Mouse (Mus musculus): ENCODE results near the gene Abcc3.

Abcc3 gene

DNA sequence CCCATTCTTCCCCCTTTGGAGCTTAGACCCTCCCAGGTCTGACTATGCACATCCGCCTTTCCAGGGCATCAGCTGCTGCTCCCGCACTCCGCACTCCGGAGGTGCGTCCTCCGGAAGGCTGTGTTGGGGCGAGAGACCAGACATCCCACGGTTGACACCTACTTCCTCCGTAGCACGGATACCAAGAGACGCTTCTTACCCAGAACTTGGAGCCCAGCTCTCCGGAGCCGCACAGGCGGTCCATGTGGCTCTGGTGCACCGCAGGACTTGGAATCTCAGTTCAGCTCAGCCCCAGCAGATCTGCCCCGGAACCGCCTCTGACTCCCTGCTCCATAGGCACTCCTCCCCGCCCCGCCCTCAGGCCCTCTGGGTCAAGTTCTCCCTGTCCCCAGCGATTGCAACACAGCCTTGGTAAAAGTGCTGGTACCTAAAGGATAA is at the start of gene Abcc3:
Gene Abcc3, minus strand, starts transcription at position 326 of the 438 bp plus-strand sequence.
- DNase-seq, result no peak

GRCm38 (mm10) chr11:94441752-94442151 is 49.0 kb upstream of the Abcc3 start:
- no peak for DNase-seq

DNA sequence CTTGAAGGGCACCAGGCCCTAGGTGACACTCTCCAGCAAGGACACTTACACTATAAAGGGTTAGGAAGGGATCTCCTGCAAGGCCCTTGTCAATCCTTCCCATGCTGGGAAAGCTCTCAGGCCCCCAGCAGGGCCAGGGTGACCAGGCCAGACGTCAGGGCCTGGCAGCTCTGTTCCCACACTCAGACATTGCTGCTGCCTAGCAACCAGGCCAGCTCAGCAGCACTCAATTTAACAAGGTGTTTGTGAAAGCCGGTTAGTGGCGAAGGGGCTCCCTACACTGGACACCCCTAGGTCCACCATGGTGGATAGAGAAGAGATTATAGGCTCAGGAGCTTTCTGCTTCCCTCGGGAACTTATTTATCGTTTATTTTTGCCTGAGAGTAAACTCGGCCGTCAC is 48.3 kb upstream of the Abcc3 start:
- no peak for DNase-seq

- DNase-seq, result no peak
Measured at GRCm38 (mm10) chr11:94440421-94440820, 47.6 kb upstream of the Abcc3 start.

GRCm38 (mm10) chr11:94429011-94429651 is 36.3 kb upstream of the Abcc3 start:
- DNase-seq, result no peak

DNA sequence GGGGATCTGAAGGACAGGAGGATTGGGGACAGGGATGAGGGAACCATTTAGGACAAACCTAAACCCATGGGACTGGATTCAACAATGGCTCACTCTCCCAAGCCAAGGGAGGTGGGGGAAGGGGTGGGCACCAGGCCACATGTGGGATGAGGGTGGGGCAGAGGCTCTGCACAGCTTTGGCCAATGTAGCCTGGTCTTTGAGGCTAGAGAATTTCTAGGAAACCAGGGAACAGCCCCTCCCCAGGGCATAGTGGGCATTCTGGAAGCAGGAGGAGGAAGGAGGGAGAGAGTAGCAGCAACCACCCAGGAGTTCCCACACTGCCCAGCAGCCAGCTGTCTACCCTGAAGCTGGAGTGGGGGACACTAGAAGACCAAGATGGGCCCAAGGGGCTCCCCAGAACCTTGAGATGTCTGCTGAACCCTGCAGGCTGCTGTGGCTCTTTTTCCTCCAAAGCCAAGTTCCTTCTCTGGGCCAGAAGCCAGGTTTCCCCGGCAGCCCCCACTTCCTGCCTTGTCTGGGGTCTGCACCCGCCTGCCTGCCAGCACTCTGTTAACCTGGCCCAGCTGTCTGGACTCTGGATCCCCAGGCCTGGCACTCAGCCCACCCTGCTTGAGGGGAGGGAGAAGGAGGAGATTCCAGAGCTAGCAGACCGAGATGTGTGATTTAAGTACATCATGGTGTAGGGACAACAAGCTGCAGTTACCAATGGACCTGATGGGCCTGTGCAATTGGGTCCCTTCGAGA is 35.5 kb upstream of the Abcc3 start:
- DNase-seq, result peak; percentile 82

DNA sequence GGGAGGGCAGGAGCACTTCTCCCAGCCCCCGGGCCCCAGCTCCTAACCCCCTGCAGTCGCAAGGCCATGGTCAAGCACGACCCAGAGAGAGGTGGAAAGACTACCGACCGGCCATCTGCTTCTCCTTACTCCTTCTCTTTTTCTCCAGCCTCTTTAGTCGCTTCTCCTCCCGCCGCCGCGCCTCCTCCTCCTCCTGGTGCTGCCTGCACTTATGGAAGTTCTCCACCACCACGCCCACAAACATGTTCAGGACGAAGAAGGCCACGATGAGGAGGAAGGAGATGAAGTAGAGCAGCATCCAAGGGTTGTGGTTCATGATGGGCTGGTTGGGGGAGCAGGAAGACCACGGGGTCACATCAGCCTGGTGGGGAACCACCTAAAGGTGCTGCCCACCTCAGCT is 32.9 kb upstream of the Abcc3 start:
- DNase-seq, result no peak

DNA sequence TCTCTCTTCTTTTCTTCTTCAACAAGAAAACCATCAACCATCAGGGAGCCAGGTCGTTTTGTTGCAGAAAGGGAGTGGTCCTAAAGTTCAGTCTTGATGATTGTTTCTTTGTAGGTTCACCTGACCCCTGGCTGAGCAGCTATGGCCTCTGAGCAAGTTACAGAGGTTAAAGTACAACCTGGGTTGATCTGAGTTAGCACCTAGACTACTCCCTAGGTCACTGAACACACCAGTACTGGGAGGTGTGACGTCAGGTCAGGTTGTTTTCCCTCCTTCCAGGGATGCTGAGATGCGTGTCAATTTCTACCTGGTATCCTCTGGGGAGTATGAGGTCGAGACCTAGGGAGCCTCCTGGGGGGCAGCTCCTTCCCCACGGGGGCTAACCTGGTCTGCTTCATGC is 32.4 kb upstream of the Abcc3 start:
- no peak for DNase-seq

GRCm38 (mm10) chr11:94424380-94424779 is 31.6 kb upstream of the Abcc3 start:
- DNase-seq, result no peak

DNA sequence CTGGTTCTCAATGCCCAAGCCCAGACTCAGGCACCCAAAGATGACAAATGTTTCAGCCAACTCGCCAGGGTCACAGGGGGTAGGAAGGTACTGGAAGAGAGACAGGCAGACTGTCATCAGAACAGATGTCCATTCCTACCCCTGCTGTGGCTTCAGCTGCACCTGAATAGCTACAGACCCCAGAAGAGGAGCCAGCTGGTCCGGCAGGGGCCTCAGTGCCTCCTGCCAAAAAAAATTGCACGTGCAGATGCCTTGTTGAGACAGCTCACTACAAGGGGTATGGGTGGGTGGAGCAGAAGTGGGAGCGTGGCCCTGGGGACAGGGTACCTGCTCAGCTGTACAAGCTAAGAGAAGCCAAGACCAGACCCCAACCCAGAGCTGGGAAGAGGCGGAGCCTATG is 31.1 kb upstream of the Abcc3 start:
- DNase-seq, result no peak

GRCm38 (mm10) chr11:94420991-94421390 is 28.2 kb upstream of the Abcc3 start:
- no peak for DNase-seq

- DNase-seq, result no peak
Measured at GRCm38 (mm10) chr11:94420325-94420724, 27.5 kb upstream of the Abcc3 start.

GRCm38 (mm10) chr11:94419004-94419727 is 26.4 kb upstream of the Abcc3 start:
- DNase-seq, result no peak

DNA sequence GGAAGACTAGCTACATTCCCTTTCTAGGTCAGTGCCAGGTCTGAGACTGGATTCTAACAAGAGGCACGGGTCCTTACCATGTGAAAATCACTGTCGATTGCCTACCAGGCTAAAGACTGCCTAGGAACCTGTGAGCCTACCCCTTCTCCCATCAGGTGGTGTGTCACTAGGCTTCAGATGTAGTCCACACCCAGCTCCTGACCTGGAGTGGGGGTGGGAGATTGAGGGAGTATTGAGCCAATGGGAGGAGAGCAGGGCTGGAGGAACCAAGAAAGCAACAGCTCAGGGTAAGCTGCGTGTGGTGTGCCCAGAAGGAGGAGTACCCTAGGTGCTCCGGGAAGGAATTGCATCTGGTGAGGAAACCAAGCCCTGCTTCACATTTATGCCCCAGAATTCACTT is 21.2 kb upstream of the Abcc3 start:
- DNase-seq, result no peak

DNA sequence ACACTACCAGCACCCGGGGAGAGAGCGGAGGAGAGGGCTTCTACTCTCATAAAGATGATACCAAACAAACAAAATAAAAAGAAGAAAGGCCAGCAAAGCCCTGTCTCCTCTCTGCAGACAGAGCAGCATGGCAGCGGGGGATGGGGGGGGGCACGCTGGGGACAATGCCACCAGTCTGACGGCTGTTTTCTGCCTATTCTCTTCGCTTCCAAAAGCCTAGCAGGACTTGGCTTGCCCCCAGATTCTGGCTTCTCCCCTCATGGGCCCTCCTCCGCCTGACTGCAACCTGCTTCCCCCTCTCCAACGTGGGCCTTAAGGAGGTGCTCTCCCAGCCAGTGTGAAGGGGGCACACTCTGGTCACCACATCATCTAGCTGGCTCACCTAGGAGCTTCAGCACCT is 20.7 kb upstream of the Abcc3 start:
- peak; percentile 77 for DNase-seq

DNA sequence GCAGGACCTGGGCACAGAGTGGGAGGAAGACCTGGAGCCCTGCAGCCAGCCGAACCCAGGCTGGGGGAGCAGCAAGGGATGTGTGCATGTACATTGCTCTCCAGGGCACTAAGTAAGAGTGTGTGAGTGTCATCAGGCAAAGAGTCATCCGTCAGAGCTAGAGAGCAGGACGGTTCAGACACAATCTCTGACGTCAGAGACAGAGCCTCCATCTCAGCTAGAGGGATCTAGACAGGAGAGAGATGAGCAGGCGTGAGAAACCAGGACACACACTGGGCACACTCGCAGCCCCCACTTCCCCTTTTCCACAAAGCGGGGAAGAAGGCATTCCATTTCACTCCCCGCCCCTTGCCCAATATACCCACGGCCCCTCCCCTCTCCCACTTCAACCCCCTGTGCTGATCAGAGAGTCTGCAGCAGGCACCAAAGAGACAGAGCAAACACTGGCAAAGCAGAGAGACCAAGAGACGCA is 20.2 kb upstream of the Abcc3 start:
- DNase-seq, result no peak

- no peak for DNase-seq
Measured at GRCm38 (mm10) chr11:94412562-94412961, 19.8 kb upstream of the Abcc3 start.

DNA sequence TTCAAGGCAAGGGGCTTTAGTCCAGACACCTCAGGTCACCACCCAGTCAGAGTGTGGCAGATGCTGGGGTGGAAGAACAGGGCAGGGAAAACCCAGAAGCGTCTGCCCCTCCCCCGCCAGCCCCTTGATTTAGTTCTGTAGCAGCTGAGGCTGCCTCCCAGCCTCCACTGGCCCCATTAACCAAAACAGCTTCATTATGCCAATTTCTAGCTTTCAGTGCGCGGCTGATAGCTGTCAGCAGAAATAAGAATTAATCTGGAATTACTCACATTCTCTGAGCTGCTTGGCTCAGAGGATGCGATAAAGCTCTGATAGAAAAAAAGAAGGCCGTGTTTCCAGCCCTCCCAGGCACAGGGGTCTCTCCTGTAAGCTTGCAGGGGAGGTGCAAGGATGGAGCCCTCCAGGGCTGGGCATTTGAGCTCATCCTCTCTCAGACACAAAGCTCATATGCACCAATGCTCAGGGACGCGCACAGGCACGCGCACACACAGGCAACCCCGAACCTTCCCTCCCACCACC is 15.1 kb upstream of the Abcc3 start:
- DNase-seq, result peak; percentile 59

- DNase-seq, result no peak
Measured at GRCm38 (mm10) chr11:94405348-94405747, 12.6 kb upstream of the Abcc3 start.

- DNase-seq, result peak; percentile 85
Measured at GRCm38 (mm10) chr11:94404641-94405260, 12.0 kb upstream of the Abcc3 start.

DNA sequence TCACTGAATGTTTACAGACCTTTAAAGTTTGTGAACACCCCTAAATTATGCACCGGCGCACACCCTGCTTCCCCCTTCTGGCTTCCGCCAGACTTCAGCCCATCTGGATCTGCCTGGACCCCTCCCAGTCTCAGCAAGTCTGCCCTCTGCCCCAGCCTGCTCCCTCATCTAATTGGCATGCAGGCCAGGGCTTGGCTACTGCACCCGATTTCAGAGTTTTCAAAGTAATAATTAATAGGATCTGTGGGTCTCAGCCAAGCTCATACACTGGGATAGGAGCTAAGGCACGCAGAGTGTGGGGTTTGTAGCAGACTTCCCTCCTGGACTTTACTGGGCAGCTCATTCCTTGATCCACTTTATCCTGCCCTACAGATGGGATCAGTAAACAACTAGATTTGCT is 11.4 kb upstream of the Abcc3 start:
- no peak for DNase-seq

DNA sequence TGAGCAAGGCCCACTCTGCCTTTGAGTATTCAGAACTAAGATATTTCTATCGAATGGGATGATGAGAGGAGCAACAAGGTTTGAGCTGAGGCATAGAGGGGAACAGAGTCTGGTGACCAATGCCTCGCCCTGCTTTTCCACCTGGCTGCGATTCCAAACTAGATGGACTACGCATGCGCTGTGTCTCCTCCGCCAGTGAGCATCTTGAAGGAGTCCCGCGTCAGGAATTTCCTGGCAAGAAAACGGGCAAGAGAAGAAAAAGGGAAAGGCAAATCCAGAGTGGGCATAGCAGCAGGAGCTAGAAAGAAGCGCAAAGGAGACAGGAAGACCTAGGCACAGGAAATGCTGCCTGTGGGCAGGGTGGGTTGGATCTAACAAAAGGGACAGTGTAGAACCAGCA is 11.0 kb upstream of the Abcc3 start:
- no peak for DNase-seq

GRCm38 (mm10) chr11:94402731-94403130 is 9.9 kb upstream of the Abcc3 start:
- DNase-seq, result no peak
